In genomic region chr2:93709696-93710095, GRCm38 (mm10) we compare ENCODE assay signal across 34 mouse cellular contexts.
DNase-seq lines count a peak whose midpoint lies in the region; ATAC-seq and TF ChIP-seq lines count a peak whose summit lies in the region.
"Had no signal": no experiment of that assay in that cellular context is flagged by ENCODE, and none has a peak within 500 bp of the region (broad histone marks: within the 10 kb centered on the region; RNA-seq: fewer than 3 reads in every experiment).

No protein-coding gene starts in this region.

- no peak overlapping the region for H3K4me2 ChIP-seq in liver, embryonic 14.5 days (ENCODE audit: low read depth)
- H3K4me2 ChIP-seq in liver, embryonic 11.5 days, result no peak overlapping the region
- H3K4me2 ChIP-seq: embryonic facial prominence, embryonic 12.5 days; heart, embryonic 11.5 days; hindbrain, embryonic 12.5 days; limb, embryonic 12.5 days; liver, embryonic 13.5 days; midbrain, embryonic 12.5 days; neural tube, embryonic 12.5 days had no signal

- no peak for TF ChIP-seq POLR2A in kidney, adult 2 months (IDR thresholded peaks at IDR 0.05; ENCODE audit: low read depth, low read length)

- TF ChIP-seq EP300 in liver, embryonic 14.5 days (IDR thresholded peaks at IDR 0.05; ENCODE audit: low read depth), result no peak

- ATAC-seq in liver, embryonic 14.5 days (ENCODE audit: insufficient read depth), result no peak
- no peak for ATAC-seq in liver, embryonic 11.5 days (replicated peaks; ENCODE audit: low FRiP score)
- ATAC-seq: forebrain, embryonic 14.5 days; hindbrain, postnatal 0 days; intestine, embryonic 16.5 days had no signal

- no peak overlapping the region for H3K27ac ChIP-seq in kidney, adult 2 months (ENCODE audit: insufficient read depth, low read depth, low read length)
- H3K27ac ChIP-seq in liver, embryonic 14.5 days, result no peak overlapping the region
- no peak overlapping the region for H3K27ac ChIP-seq in liver, embryonic 11.5 days (ENCODE audit: low read depth, low read length)
- H3K27ac ChIP-seq: embryonic facial prominence, embryonic 12.5 days; hindbrain, embryonic 12.5 days; hindbrain, postnatal 0 days; layer of hippocampus, adult 2 months; left cerebral cortex, adult 2 months; limb, embryonic 12.5 days; liver, embryonic 13.5 days; midbrain, embryonic 12.5 days; neural tube, embryonic 12.5 days; stomach, postnatal 0 days had no signal

- TF ChIP-seq CTCF in kidney, adult 2 months (conservative IDR thresholded peaks at IDR 0.05; ENCODE audit: insufficient read depth, insufficient read length, low read depth, low read length), result 0 out of 2 replicates have a peak, but pooled peaks have one; percentile 2
- 0 out of 2 replicates have a peak, but pooled peaks have one; percentile 8 for TF ChIP-seq CTCF in liver, embryonic 14.5 days (IDR thresholded peaks at IDR 0.05; ENCODE audit: low read depth)

- no peaks in the 10 kb centered on the region for H3K4me1 ChIP-seq in kidney, adult 2 months (ENCODE audit: control insufficient read depth, insufficient read depth, low read length)
- H3K4me1 ChIP-seq in liver, embryonic 14.5 days (replicated peaks; ENCODE audit: control insufficient read depth in 2 of 2, insufficient read depth in 2 of 2, low read length in 1 of 2), result no peaks in the 10 kb centered on the region
- H3K4me1 ChIP-seq in liver, embryonic 11.5 days (replicated peaks; ENCODE audit: control insufficient read depth, insufficient read depth, low read length), result no peaks in the 10 kb centered on the region
- H3K4me1 ChIP-seq: hindbrain, embryonic 12.5 days; liver, embryonic 13.5 days; midbrain, embryonic 12.5 days; neural tube, embryonic 12.5 days had no signal

- peak; percentile 31 for DNase-seq in adrenal gland, postnatal 14 days
- no peak for DNase-seq in adrenal gland, adult 18-20 months (ENCODE audit: low spot score in 2 of 2)
- DNase-seq in kidney, adult 2 months, result no peak
- no peak for DNase-seq in kidney, adult 18-20 months
- DNase-seq in liver, embryonic 14.5 days (ENCODE audit: low read depth in 3 of 3, low spot score in 3 of 3), result no peak
- no peak for DNase-seq in liver, embryonic 11.5 days (ENCODE audit: low spot score)
- DNase-seq in gastrocnemius, postnatal 25 days, result peak; percentile 61
- DNase-seq: cerebellum, adult 8-10 months; cerebellum, postnatal 36 days; embryo, embryonic 11 days; heart, adult 18-20 months; heart, postnatal 36 days; kidney, postnatal 25 days; liver, embryonic 13.5 days; lung, adult 2 months; lung, postnatal 4 days; right cerebral cortex, adult 18-20 months; thymus, adult 18-20 months; thymus, postnatal 4 days had no signal

- WGBS in kidney, adult 2 months, result 71% methylated on average over 3 of the region's 3 CpGs
- WGBS in liver, embryonic 14.5 days (ENCODE audit: insufficient replicate concordance), result 58% methylated on average over 3 of the region's 3 CpGs
- WGBS in liver, embryonic 11.5 days, result 71% methylated on average over 3 of the region's 3 CpGs

- H3K9me3 ChIP-seq in liver, embryonic 14.5 days (ENCODE audit: control insufficient read depth, low read length), result no peaks in the 10 kb centered on the region
- no peaks in the 10 kb centered on the region for H3K9me3 ChIP-seq in liver, embryonic 11.5 days (ENCODE audit: control insufficient read depth, low read length)
- H3K9me3 ChIP-seq: embryonic facial prominence, embryonic 12.5 days; G1E; hindbrain, embryonic 12.5 days; limb, embryonic 12.5 days; liver, embryonic 13.5 days; megakaryocyte, embryonic 14.5 days; midbrain, embryonic 12.5 days; neural tube, embryonic 12.5 days had no signal

- H3K9ac ChIP-seq in liver, embryonic 14.5 days (replicated peaks), result no peak overlapping the region
- no peak overlapping the region for H3K9ac ChIP-seq in liver, embryonic 11.5 days (ENCODE audit: low read depth, low read length)
- H3K9ac ChIP-seq: embryonic facial prominence, embryonic 12.5 days; hindbrain, embryonic 12.5 days; limb, embryonic 12.5 days; liver, embryonic 13.5 days; midbrain, embryonic 12.5 days; neural tube, embryonic 12.5 days had no signal

- H3K27me3 ChIP-seq in kidney, adult 2 months (replicated peaks; ENCODE audit: control insufficient read depth, insufficient read depth, low read length), result no peaks in the 10 kb centered on the region
- H3K27me3 ChIP-seq in liver, embryonic 14.5 days (ENCODE audit: control insufficient read depth, insufficient read depth, low read length), result no peaks in the 10 kb centered on the region
- H3K27me3 ChIP-seq in liver, embryonic 11.5 days (replicated peaks; ENCODE audit: control insufficient read depth, insufficient read depth, low read length), result no peaks in the 10 kb centered on the region
- H3K27me3 ChIP-seq: embryonic facial prominence, embryonic 12.5 days; hindbrain, embryonic 12.5 days; liver, embryonic 13.5 days; midbrain, embryonic 12.5 days; neural tube, embryonic 12.5 days had no signal

- H3K36me3 ChIP-seq in kidney, adult 2 months (ENCODE audit: control insufficient read depth, insufficient read depth, low read length), result no peaks in the 10 kb centered on the region
- no peaks in the 10 kb centered on the region for H3K36me3 ChIP-seq in liver, embryonic 14.5 days (replicated peaks; ENCODE audit: control insufficient read depth, insufficient read depth, low read depth)
- no peaks in the 10 kb centered on the region for H3K36me3 ChIP-seq in liver, embryonic 11.5 days (ENCODE audit: control insufficient read depth, insufficient read depth, low read length)
- H3K36me3 ChIP-seq: midbrain, embryonic 12.5 days; neural tube, embryonic 12.5 days had no signal

- no peak overlapping the region for H3K4me3 ChIP-seq in kidney, adult 2 months (ENCODE audit: insufficient read depth, low read depth, low read length)
- no peak overlapping the region for H3K4me3 ChIP-seq in liver, embryonic 14.5 days (ENCODE audit: insufficient read depth in 1 of 2, low read depth in 2 of 2, low read length in 2 of 2)
- H3K4me3 ChIP-seq in liver, embryonic 11.5 days (ENCODE audit: low read depth, low read length), result no peak overlapping the region
- H3K4me3 ChIP-seq: embryonic facial prominence, embryonic 12.5 days; hindbrain, embryonic 12.5 days; layer of hippocampus, adult 2 months; left cerebral cortex, adult 2 months; limb, embryonic 12.5 days; liver, embryonic 13.5 days; megakaryocyte, embryonic 14.5 days; midbrain, embryonic 12.5 days; myocyte; neural tube, embryonic 12.5 days had no signal

Comparison
In these comparisons a context has a peak if more than half of its experiments do, and no peak if none do; other contexts are left out.
1. DNase-seq: peak in adrenal gland, postnatal 14 days (single experiment) and gastrocnemius, postnatal 25 days (single experiment); none in adrenal gland, adult 18-20 months (0 of 2), kidney, adult 2 months (single experiment), kidney, adult 18-20 months (single experiment), liver, embryonic 14.5 days (0 of 3) and liver, embryonic 11.5 days (single experiment).